Mouse (Mus musculus): Measurements from ENCODE around the gene Mtcl1. TPM values are rescaled to one million over a fixed set of nuclear protein-coding genes. Genes with fewer than 3 reads are reported as not detected.

The Mtcl1 gene
- total RNA-seq, 1 experiment from 2014 or later = not detected

DNA sequence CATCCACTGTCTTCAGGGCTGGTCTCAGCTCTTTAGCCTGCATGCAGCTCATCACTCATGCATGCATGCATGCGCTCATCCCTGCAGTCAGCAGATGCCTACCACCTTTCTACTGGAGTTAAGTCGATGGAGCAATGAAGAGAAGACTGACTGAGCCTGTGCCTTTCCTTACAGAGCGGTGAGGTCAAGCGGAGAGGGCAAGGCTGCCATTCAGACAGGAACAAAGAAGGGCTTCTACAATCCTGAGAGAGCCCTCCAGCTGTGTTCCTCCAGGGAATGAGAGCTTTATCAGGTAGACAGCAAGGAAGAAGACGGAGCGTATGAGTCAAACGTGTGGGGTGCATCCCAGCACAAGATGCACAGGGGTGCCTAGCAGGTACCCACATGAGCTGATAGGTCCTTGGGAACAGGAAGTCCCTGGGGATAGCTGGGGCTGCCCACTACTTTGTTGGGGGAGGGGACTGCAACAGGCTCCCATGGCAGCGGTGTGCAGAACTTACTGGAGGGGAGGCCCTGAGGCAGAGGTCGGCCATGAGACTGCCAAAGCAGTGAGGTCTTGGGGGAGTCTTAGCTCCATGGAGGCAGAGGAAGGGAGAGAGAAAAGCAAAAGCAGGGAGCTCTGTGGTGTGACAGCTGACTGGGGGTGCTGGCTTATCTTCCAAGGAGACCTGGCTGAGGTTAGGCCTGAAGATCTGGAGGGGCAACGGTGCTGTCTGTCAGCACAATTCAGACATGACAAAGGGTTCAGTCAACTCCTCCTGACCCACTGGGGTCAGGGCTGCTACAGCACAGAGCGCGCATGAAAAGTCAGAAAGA, 37.2 kb downstream of the Mtcl1 start:
- no peak for ATAC-seq (replicated peaks; ENCODE audit: low read depth, poor library complexity, severe bottlenecking)

DNA sequence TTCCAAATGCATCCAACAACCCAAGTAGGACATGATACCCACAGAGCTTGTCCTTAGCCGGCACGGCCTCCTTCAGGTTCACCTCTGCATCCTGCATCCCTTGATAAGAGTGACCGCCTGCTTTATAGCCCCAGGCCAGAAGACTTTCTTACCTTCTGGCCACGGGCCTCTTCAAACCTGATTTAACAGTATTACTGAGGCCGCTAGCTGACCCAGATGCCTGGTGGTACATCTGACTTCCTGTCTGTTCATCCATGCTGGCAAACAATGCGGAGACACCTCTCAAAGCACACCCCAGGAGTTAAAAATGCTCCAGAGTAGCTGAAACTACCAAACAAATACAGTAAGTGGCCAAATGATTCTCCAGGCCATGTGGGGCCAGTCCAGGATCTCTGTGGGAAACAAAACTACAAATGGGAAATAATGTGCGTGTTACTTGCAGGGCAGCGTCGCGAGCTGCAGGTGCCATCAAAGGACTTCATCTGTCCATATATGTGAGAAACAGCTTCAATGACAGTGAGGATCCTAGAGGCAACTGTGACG, 38.6 kb downstream of the Mtcl1 start:
- ATAC-seq (replicated peaks; ENCODE audit: low read depth, poor library complexity, severe bottlenecking) = no peak

- no peak for ATAC-seq (replicated peaks; ENCODE audit: low read depth, poor library complexity, severe bottlenecking)
Observed at GRCm38 (mm10) chr17:66409070-66409605, 40.4 kb downstream of the Mtcl1 start.

- ATAC-seq (replicated peaks; ENCODE audit: low read depth, poor library complexity, severe bottlenecking) = no peak
Observed at GRCm38 (mm10) chr17:66408400-66408799, 41.1 kb downstream of the Mtcl1 start.

- ATAC-seq (replicated peaks; ENCODE audit: low read depth, poor library complexity, severe bottlenecking) = no peak
Observed at GRCm38 (mm10) chr17:66407833-66408232, 41.7 kb downstream of the Mtcl1 start.

DNA sequence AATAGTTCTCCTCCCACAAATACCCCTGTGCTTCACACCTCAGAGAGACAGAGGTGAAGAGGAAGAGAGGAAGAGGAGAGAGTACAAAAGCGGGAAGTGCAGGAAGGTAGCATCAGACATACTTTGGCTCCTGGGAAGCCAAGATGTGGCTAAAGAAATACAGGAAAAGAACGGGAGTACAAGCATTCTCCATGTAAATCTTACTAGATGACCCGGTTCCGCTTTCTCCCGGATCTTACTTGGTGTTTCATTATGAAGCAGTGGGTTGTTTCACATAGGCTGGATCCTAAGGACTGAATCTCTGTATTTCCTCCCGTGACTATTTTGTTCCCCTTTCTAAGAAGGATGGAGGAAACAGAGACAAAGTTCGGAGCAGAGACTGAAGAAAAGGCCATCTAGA, 43.9 kb downstream of the Mtcl1 start:
- no peak for ATAC-seq (replicated peaks; ENCODE audit: low read depth, poor library complexity, severe bottlenecking)

DNA sequence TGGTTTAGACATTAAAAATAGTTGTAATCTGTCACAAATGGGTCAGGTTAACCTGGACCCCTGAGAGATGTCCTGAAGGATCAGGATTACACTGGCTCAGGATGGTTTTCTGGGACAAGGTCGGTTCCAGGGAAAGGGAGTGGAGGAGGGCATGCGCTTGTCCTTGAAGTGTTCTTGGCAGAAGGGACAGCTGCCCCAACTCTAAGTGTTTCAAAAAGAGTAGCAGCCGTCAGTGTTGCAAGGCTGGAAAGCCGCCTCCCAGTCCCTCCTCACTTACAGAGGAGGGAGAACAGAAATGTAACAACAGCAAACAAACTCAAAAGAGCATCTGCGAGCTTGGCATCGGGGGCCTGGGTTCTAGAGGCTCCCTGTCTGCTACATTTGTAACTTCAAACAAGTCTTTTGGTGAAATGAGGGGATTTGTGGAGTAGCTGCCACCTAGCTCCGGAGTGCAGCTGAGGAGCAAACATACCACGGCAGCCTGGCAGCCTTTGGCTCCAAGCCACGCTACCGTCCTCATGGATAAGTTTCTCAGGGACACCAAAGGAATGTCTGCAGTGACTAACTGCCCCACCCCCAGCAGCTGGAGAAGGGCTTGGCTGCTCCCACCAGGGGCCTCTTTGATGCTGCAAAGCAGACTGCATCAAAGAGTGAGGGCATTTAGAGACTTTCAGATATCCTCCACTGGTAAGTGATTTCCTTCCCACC, 44.5 kb downstream of the Mtcl1 start:
- no peak for ATAC-seq (replicated peaks; ENCODE audit: low read depth, poor library complexity, severe bottlenecking)

DNA sequence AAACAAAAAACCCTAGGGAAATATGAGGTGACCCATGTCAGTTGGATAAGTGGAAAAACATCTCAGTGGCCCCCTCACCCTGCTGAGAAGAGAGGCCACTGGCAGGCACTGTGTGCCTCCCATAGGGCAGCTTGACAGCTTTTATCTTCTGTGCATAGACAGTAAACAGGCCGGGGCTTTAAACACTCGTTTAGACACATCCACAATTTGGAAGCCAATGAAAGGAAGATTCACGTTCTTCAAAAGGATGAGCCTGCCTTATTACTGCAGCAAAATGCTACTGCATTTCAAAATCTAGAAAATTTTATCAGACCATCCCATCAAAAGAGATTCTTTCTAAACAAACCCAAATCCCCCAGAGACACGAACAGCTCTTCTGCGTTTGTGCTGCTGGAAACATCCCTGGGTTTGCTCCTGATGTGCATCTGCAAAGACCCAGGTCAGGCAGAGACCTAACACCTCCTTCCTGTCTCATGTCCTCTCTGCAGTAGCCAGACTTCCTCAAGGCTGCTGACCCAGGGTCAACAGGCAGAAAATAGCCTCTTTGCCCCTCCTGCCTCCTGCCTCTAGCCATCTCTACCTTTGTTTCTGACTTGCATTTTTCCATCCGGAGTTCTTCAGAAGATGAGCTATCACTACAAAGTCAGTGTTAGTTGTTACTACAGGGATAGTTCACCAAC, 46.6 kb downstream of the Mtcl1 start:
- ATAC-seq (replicated peaks; ENCODE audit: low read depth, poor library complexity, severe bottlenecking) = no peak

GRCm38 (mm10) chr17:66401596-66402265, 47.8 kb downstream of the Mtcl1 start:
- ATAC-seq (replicated peaks; ENCODE audit: low read depth, poor library complexity, severe bottlenecking) = no peak

DNA sequence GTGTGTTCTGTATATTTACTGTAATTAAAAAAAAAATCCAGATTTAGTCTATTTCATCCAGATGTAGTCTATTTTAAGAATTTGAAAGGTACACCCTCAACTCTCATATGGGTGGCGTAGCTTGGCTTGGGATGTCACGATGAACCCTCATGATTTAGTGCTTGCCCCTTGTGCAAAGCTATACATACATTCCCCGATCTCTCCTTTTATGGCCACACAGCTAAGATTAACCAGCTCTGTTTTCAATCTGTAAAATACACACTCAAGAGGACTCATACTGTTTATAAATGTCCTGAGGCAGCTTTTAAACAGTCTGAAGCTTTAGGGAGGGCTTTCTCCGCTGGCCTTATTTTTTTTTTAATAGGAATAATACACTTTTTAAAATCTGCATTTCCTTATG, 49.8 kb downstream of the Mtcl1 start:
- ATAC-seq (replicated peaks; ENCODE audit: low read depth, poor library complexity, severe bottlenecking) = no peak

GRCm38 (mm10) chr17:66394571-66394970, 55.0 kb downstream of the Mtcl1 start:
- ATAC-seq (replicated peaks; ENCODE audit: low read depth, poor library complexity, severe bottlenecking) = no peak

DNA sequence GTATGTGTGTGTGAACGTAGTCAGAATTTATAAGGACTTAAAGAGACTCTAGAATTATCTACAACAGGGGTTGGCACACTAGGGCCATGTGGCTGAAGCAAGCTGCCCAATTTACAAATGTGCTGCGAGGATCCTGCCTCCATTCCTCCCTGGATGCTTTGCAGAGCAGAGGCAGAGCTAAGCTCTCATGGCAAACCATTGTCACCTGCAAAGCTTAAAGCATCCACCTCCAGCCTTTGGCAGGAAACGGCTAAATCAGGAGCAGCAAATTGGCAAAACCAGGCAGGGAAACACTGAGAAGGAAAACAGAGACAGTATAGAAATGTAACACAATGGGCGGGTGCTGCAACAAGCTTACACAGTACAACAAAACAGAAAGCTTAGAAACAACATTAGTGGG, 61.2 kb downstream of the Mtcl1 start:
- ATAC-seq (replicated peaks; ENCODE audit: low read depth, poor library complexity, severe bottlenecking) = no peak

GRCm38 (mm10) chr17:66381338-66381737, 68.2 kb downstream of the Mtcl1 start:
- ATAC-seq (replicated peaks; ENCODE audit: low read depth, poor library complexity, severe bottlenecking) = no peak

DNA sequence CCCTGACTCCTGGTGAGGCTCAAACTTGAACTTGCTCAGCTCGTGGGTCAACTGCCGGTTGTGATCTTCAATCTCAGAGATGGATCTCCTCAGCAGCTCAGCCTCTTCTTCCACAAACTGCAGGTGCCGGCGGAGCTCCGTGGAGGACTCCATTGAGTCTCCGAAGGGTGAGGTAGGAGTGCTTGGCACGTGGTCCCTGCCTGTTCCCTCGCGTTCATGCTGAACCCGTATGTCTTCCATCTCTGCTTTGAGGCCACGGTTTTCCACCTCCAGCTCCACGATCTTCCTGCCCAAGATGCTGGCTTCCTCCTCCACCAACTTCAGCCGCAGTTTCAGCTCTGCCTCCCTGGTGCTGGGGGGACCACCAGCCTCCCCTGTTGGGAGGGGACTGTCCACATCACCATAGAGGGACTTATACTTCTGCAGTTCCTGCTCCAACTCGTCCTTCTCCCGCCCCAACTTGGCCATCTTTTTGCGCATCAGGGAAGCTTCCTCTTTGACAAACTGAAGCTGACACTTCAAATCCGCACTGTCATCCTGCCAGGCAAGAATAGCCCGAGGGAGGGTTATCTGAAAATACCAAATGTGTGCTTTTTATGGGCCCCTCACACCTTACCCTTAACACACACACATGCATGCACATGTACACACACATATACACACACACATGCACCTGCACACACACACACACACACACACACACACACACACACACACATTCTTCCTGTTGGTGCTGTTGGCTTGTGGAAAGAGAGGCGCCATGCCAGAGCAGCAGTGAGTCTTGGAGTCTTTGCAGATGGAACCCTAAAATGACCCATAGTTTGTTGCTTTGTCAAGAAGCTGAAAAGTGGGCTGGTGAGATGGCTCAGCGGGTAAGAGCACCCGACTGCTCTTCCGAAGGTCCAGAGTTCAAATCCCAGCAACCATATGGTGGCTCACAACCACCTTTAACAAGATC, 69.4 kb downstream of the Mtcl1 start:
- no peak for ATAC-seq (replicated peaks; ENCODE audit: low read depth, poor library complexity, severe bottlenecking)

- ATAC-seq (replicated peaks; ENCODE audit: low read depth, poor library complexity, severe bottlenecking) = no peak
Observed at GRCm38 (mm10) chr17:66379308-66379707, 70.2 kb downstream of the Mtcl1 start.

DNA sequence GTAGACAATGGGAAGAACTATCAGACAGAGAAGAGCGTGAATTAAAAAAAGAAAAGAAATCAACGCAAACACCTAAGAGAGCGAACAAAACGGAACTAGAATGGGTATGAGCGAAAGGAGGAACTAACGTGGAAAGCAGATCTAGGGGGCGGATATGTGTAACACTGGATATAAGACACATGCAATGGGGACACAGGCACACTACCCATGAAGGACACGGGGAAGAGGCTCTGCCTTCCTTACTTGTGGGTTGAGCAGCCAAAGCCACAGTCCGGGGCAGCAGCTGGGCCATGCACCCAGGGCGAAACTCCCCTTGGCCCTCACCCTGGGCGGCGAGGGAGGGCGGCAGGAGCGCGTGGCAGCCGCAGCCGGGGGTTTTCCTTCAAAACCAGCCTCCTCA, 71.4 kb downstream of the Mtcl1 start:
- ATAC-seq (replicated peaks; ENCODE audit: low read depth, poor library complexity, severe bottlenecking) = 0 out of 2 replicates have a peak, but pooled peaks have one; percentile 42

- ATAC-seq (replicated peaks; ENCODE audit: low read depth, poor library complexity, severe bottlenecking) = no peak
Observed at GRCm38 (mm10) chr17:66374633-66375272, 74.8 kb downstream of the Mtcl1 start.

DNA sequence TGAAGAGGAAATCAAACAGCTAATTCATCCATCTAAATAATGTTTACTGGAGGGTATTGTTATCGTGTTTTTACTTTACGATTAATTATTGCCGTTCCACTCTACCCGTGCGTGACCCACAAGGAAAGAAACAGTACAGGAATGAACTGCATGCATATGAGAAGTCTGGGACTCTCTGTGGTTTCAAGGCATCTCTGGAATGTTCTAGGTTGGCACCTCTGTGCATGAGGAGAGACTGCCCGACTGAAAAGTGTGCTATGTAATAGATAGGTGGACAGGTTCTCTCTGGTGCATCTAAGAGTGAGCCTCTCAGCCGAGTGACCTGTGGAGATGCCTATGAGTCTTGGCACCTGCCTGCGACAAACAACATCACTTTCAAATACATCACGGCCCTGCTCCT, 78.7 kb downstream of the Mtcl1 start:
- no peak for ATAC-seq (replicated peaks; ENCODE audit: low read depth, poor library complexity, severe bottlenecking)

Measured in common myeloid progenitor, adult 5-6 weeks (primary cell).